Mouse (Mus musculus): ENCODE measurements around the gene Enpp1. TPM values are rescaled to one million over a fixed set of nuclear protein-coding genes. Genes with fewer than 3 reads are reported as not detected.
A peak's percentile ranks its signal among the peaks of the same experiment; 100 is the strongest.

Enpp1 gene
- polyA plus RNA-seq, 1 experiment, result 2.4 TPM

GRCm38 (mm10) chr10:24735027-24735777 is 23.2 kb upstream of the Enpp1 start:
- TF ChIP-seq CTCF (IDR thresholded peaks at IDR 0.05; ENCODE audit: borderline replicate concordance, extremely low read depth, insufficient read depth, insufficient read length), result no peak
- no peak for TF ChIP-seq POLR2A (IDR thresholded peaks at IDR 0.05; ENCODE audit: borderline replicate concordance, extremely low read depth, insufficient read depth, insufficient read length, poor library complexity, severe bottlenecking)
- no peak for DNase-seq (ENCODE audit: low read depth)

DNA sequence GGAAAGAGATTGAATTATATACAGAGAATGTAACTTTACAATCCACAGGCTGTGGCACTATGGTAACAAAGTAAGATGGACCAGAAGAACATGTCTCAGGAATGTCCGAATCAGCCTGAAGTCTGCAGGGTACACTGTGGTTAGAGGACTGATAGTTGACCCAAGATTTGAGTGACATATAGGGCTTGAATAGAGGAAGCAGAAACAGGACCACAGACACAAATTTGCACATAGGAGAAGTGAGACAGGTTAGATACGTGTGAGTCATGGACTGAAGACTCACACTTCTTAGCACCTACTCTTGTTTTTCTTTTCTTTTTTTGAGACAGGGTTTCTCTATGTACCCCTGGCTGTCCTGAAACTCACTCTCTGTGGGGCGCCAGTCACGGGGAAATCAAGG is 15.5 kb upstream of the Enpp1 start:
- no peak for TF ChIP-seq POLR2A (IDR thresholded peaks at IDR 0.05; ENCODE audit: borderline replicate concordance, extremely low read depth, insufficient read depth, insufficient read length, poor library complexity, severe bottlenecking)
- no peak for TF ChIP-seq CTCF (IDR thresholded peaks at IDR 0.05; ENCODE audit: borderline replicate concordance, extremely low read depth, insufficient read depth, insufficient read length)
- no peak for DNase-seq (ENCODE audit: low read depth)

DNA sequence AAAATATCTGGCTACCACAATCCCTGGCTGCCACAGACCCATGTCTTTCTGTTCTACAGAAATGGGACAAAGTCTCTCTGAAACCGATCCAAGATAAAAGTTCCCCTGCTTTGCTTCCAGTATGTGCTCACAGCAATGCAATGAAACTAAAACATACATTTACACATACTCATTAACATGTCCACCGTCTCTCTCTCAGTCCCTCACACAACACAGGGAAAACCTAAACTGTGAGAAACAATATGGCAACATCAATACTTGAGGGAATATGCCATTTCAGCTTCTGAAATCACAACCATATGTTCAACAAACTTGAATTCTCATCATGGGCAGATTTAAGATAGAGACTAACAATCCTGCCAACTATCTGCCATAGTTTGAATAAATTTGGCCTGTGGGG is 13.2 kb upstream of the Enpp1 start:
- DNase-seq (ENCODE audit: low read depth), result peak; percentile 49
- TF ChIP-seq POLR2A (IDR thresholded peaks at IDR 0.05; ENCODE audit: borderline replicate concordance, extremely low read depth, insufficient read depth, insufficient read length, poor library complexity, severe bottlenecking), result no peak

DNA sequence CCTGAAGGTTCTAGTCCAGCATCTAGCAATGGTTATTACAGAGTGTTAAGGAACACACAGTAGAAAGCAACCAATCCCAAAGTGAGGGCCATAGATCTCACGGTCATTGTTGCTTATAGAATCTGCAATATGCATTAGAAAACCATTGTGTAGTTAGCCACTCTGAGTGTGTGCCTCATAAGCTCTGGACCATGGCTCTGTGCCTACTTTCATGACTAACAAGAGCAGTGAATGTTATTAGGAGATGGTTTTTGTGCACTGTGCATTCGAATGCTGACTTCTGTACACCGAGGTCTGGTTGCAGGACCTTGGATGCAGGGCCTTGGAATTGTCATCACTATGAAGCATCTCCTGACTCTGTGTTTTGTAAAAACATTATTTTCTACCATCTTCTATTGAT is 9.9 kb upstream of the Enpp1 start:
- no peak for DNase-seq (ENCODE audit: low read depth)
- TF ChIP-seq POLR2A (IDR thresholded peaks at IDR 0.05; ENCODE audit: borderline replicate concordance, extremely low read depth, insufficient read depth, insufficient read length, poor library complexity, severe bottlenecking) (no peak), CTCF (IDR thresholded peaks at IDR 0.05; ENCODE audit: borderline replicate concordance, extremely low read depth, insufficient read depth, insufficient read length) (no peak)

- no peak for DNase-seq (ENCODE audit: low read depth)
- no peak for TF ChIP-seq CTCF (IDR thresholded peaks at IDR 0.05; ENCODE audit: borderline replicate concordance, extremely low read depth, insufficient read depth, insufficient read length)
These were observed 7.4 kb upstream of the Enpp1 start for GRCm38 (mm10) chr10:24719383-24719782.

DNA sequence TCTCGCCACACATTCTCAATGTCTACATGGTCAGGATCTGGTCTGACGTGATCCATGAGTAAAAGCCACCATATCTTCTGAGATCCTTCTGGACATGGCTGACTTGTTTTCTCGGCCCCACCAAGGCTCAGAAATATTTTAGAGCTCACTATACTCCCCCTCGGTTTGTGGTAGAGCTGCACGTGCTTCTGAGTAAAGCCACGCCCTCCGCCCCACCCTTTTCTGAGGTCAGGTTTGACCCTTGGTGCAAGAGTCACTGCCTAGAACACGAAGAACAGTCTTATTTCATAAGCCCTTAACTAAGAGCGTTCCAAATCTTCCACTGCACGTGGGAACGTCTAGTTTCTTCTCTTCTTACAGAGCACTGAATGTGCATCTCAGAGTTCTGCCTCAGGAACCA is 6.8 kb upstream of the Enpp1 start:
- no peak for DNase-seq (ENCODE audit: low read depth)
- TF ChIP-seq POLR2A (IDR thresholded peaks at IDR 0.05; ENCODE audit: borderline replicate concordance, extremely low read depth, insufficient read depth, insufficient read length, poor library complexity, severe bottlenecking) (no peak), CTCF (IDR thresholded peaks at IDR 0.05; ENCODE audit: borderline replicate concordance, extremely low read depth, insufficient read depth, insufficient read length) (no peak)

DNA sequence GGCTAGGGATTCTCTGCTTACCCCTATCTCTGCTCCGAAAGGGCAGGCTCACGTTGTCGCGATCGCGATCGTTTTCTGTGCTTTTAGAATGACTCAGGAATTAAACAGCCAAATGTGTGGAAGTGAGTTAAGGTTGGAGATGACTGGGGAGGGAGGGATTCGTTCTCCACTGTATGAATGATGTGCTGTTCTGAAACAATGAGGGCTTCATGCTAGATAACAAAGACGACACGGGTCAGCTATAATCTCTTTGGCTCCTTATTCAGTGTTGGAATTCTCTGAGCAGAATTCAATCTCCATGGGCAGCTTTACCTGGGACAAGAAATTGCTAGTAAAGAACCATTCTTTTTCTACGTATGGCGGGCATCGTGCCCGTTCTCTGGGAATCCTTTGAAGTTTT is 6.1 kb upstream of the Enpp1 start:
- TF ChIP-seq POLR2A (IDR thresholded peaks at IDR 0.05; ENCODE audit: borderline replicate concordance, extremely low read depth, insufficient read depth, insufficient read length, poor library complexity, severe bottlenecking) (no peak), CTCF (IDR thresholded peaks at IDR 0.05; ENCODE audit: borderline replicate concordance, extremely low read depth, insufficient read depth, insufficient read length) (no peak)
- peak; percentile 25 for DNase-seq (ENCODE audit: low read depth)

DNA sequence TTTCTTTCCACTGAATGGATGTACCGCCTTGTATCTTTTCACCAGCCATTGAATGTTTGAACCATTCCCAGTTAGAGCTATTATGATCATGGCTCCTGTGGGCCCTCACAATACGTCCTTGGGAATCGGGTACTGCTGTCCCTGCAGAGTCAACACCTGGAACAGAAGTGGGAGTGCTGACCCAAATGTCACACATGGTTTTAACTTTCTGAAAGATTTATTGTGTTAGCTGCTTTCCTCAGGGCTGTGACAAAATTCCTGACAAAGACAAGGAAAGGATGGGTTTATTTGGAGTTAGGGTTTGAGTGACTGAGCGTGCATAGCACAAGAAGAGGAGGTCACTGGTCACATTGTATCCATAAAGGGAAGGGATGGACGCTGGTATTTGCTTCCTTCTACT is 4.3 kb upstream of the Enpp1 start:
- no peak for DNase-seq (ENCODE audit: low read depth)
- TF ChIP-seq CTCF (IDR thresholded peaks at IDR 0.05; ENCODE audit: borderline replicate concordance, extremely low read depth, insufficient read depth, insufficient read length) (no peak), POLR2A (IDR thresholded peaks at IDR 0.05; ENCODE audit: borderline replicate concordance, extremely low read depth, insufficient read depth, insufficient read length, poor library complexity, severe bottlenecking) (no peak)

DNA sequence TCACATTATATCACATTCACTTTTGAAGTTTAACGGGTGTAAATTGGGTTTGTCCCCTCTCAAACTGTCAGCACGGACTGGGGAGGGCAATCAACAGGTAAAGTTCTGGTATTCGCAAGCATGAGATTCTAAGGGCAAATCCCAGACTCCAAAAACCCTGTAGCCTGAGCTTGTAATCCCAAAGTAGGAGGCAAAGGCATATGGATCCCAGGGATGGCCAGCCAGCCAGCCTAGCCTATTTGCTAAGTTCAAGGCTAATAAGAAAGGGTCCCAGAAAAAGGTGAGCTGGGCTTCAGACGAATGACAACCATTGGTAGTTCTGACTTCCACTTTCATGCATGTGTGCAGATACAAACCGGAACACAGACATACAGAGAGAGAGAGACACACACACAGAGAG is 942 bp upstream of the Enpp1 start:
- TF ChIP-seq CTCF (IDR thresholded peaks at IDR 0.05; ENCODE audit: borderline replicate concordance, extremely low read depth, insufficient read depth, insufficient read length) (no peak), POLR2A (IDR thresholded peaks at IDR 0.05; ENCODE audit: borderline replicate concordance, extremely low read depth, insufficient read depth, insufficient read length, poor library complexity, severe bottlenecking) (no peak)
- no peak for DNase-seq (ENCODE audit: low read depth)

DNA sequence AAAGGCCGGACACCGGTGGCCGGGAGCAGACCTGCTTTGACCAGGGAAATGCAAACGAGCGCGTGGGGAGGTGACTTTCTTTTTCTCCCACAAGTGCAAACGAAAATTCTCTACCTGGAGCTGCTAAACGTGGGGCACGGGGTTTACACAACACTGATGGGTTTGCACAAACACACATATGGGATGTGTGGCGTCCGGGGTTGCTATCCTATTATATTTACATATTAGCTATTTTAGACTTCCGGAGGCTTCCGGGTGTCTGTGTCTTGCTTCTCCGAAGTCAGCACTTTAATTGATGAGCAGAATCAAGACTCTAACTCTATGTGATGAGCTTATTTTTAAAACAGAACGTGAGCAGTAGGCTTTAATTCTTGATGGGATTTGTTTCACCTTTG is 405 bp upstream of the Enpp1 start:
- TF ChIP-seq POLR2A (IDR thresholded peaks at IDR 0.05; ENCODE audit: borderline replicate concordance, extremely low read depth, insufficient read depth, insufficient read length, poor library complexity, severe bottlenecking), result no peak
- TF ChIP-seq CTCF (IDR thresholded peaks at IDR 0.05; ENCODE audit: borderline replicate concordance, extremely low read depth, insufficient read depth, insufficient read length), result no peak
- no peak for DNase-seq (ENCODE audit: low read depth)

GRCm38 (mm10) chr10:24711071-24711470 is 888 bp downstream of the Enpp1 start:
- DNase-seq (ENCODE audit: low read depth), result peak; percentile 38
- TF ChIP-seq CTCF (IDR thresholded peaks at IDR 0.05; ENCODE audit: borderline replicate concordance, extremely low read depth, insufficient read depth, insufficient read length) (no peak), POLR2A (IDR thresholded peaks at IDR 0.05; ENCODE audit: borderline replicate concordance, extremely low read depth, insufficient read depth, insufficient read length, poor library complexity, severe bottlenecking) (no peak)

GRCm38 (mm10) chr10:24710361-24710760 is 1.6 kb downstream of the Enpp1 start:
- DNase-seq (ENCODE audit: low read depth), result no peak
- no peak for TF ChIP-seq POLR2A (IDR thresholded peaks at IDR 0.05; ENCODE audit: borderline replicate concordance, extremely low read depth, insufficient read depth, insufficient read length, poor library complexity, severe bottlenecking)
- TF ChIP-seq CTCF (IDR thresholded peaks at IDR 0.05; ENCODE audit: borderline replicate concordance, extremely low read depth, insufficient read depth, insufficient read length), result no peak

All from brain, embryonic 14.5 days (tissue).